Mouse (Mus musculus) lung, adult 2 months (tissue): ENCODE data around the gene Efemp1.

Experiments
- CTCF ChIP-seq: fragments of 200-500 bp; IDR thresholded peaks from 2 replicates; pipeline ENCODE4 v1.5.1; 2011; ENCODE audit warnings: mild to moderate bottlenecking, low read length, control low read depth; ENCODE audit not compliant: insufficient read depth
- POLR2A ChIP-seq: fragments of 200-500 bp; IDR thresholded peaks from 2 replicates; pipeline ENCODE4 v1.6.1; 2011; ENCODE audit warnings: low read depth, mild to moderate bottlenecking, control low read depth, low read length, borderline replicate concordance; ENCODE audit errors: extremely low read depth

- no peak for TF ChIP-seq CTCF
- TF ChIP-seq POLR2A: no peak
Observed at GRCm38 (mm10) chr11:28961381-28961780, 108.4 kb downstream of the Efemp1 start.
